Mouse (Mus musculus): ENCODE data around the gene Ccdc28b. TPM values are rescaled to one million over a fixed set of nuclear protein-coding genes. Genes with fewer than 3 reads are reported as not detected.
A peak's percentile ranks its signal among the peaks of the same experiment; 100 is the strongest.

The Ccdc28b gene
- polyA plus RNA-seq, 1 experiment, result 75.8 TPM

DNA sequence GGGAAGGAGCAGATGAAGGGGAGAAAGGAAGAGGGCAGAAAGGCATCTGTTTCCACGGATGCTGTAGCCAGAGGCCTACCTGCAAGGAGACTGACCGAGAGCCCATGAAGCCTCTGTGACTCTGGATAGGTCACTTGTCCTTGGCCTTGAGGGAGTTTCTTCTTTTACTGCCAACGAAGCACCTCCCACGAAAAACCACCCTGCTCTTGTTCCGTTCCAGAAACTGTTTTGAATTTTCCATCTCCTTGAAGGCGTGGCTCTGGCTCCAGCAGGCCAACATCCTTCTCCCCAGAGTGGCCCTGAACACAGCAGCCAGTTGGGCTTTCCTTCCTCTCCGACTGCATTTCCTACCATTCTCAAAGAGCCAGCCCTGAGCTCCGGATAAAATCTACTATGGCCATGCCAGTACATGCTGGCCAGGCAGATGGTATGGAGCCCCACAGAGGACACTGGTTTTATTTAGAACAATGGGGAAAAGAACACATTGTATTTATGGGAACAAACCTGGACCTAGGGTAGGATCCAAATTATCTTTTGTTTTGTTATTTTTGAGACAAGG is 2.4 kb downstream of the Ccdc28b start:
- peaks cover 5% of the 10 kb centered on the region; the same call in 1 of the 2 replicates for H3K4me1 ChIP-seq (ENCODE audit: control insufficient read depth, insufficient read depth, low read length)
- H3K4me3 ChIP-seq (replicated peaks; ENCODE audit: control insufficient read depth, low read depth, low read length), result no peak overlapping the region
- H3K27ac ChIP-seq (ENCODE audit: control insufficient read depth, insufficient read depth, low read depth, low read length, poor library complexity), result no peak overlapping the region
- 79% methylated on average over 8 of the region's 8 CpGs for WGBS
- TF ChIP-seq POLR2A (IDR thresholded peaks at IDR 0.05; ENCODE audit: borderline replicate concordance, control insufficient read depth, low read depth, low read length) (no peak), CTCF (IDR thresholded peaks at IDR 0.05; ENCODE audit: control insufficient read depth, insufficient read depth, low read length) (no peak)

GRCm38 (mm10) chr4:129620419-129621282 is 3.1 kb downstream of the Ccdc28b start:
- TF ChIP-seq CTCF (IDR thresholded peaks at IDR 0.05; ENCODE audit: control insufficient read depth, insufficient read depth, low read length), result no peak
- no peak for TF ChIP-seq POLR2A (IDR thresholded peaks at IDR 0.05; ENCODE audit: borderline replicate concordance, control insufficient read depth, low read depth, low read length)
- no peak overlapping the region for H3K27ac ChIP-seq (ENCODE audit: control insufficient read depth, insufficient read depth, low read depth, low read length, poor library complexity)
- H3K4me1 ChIP-seq (ENCODE audit: control insufficient read depth, insufficient read depth, low read length), result peaks cover 5% of the 10 kb centered on the region; the same call in 1 of the 2 replicates
- no peak overlapping the region for H3K4me3 ChIP-seq (replicated peaks; ENCODE audit: control insufficient read depth, low read depth, low read length)
- WGBS, result 83% methylated on average over 11 of the region's 11 CpGs

DNA sequence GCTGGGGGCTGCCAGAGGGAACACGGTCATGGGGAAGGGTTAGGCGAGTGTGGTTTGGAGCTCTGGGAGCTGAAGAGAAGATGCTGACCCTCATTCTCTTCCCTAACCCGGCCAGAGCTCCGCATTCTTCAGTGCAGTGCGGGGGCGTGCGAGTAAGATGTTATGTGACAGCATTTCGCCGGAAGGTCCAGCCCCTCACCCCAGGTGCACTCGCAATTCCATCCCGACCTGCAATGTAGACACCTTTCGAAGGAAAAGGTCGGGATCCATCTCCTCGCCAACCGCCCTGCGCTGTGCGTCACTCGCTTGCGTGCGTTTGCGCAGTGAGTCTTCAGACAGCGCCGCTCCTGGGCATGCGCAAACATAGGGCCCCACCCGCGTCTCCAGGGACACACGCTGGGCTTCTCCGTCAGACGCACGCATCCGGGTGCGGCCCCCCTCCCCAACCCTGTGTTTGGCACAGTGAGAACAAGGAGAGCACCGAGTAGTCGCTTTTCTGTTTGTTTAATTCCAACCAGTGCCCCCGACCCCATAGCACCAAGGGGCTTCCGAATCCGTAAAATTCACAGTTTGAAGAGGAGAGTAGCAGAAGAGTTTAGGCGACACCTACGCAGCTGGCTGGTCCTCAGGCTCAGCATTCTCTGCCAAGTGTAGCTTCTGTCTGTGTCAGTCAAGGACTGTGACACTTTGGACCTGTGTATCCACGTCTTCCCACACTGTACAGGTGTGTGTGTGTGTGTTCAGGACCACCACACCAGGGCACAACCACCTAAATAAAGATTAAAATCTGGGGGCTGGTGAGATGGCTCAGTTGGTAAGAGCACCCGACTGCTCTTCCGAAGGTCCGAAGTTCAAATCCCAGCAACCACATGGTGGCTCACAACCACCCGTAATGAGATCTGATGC is 4.7 kb downstream of the Ccdc28b start, which contains the start of gene Iqcc:
Gene Iqcc, minus strand, starts transcription at position 314 of the 906 bp plus-strand sequence.
- WGBS, result 3% methylated on average over 44 of the region's 44 CpGs
- Histone ChIP-seq H3K27ac (ENCODE audit: control insufficient read depth, insufficient read depth, low read depth, low read length, poor library complexity) (peak within 1 kb of the TSS; percentile 73), H3K4me1 (ENCODE audit: control insufficient read depth, insufficient read depth, low read length) (peaks cover 5% of the 10 kb centered on the region; the same call in 1 of the 2 replicates), H3K4me3 (replicated peaks; ENCODE audit: control insufficient read depth, low read depth, low read length) (peak within 1 kb of the TSS; percentile 78)
- peak; percentile 4; the same call in 1 of the 2 replicates for TF ChIP-seq CTCF (IDR thresholded peaks at IDR 0.05; ENCODE audit: control insufficient read depth, insufficient read depth, low read length)
- TF ChIP-seq POLR2A (IDR thresholded peaks at IDR 0.05; ENCODE audit: borderline replicate concordance, control insufficient read depth, low read depth, low read length), result peak; percentile 96; the same call in 1 of the 2 replicates

- WGBS, result 92% methylated on average over 5 of the region's 5 CpGs
- Histone ChIP-seq H3K4me1 (ENCODE audit: control insufficient read depth, insufficient read depth, low read length) (peaks cover 5% of the 10 kb centered on the region; the same call in 1 of the 2 replicates), H3K4me3 (replicated peaks; ENCODE audit: control insufficient read depth, low read depth, low read length) (no peak overlapping the region), H3K27ac (ENCODE audit: control insufficient read depth, insufficient read depth, low read depth, low read length, poor library complexity) (no peak overlapping the region)
- TF ChIP-seq CTCF (IDR thresholded peaks at IDR 0.05; ENCODE audit: control insufficient read depth, insufficient read depth, low read length) (no peak), POLR2A (IDR thresholded peaks at IDR 0.05; ENCODE audit: borderline replicate concordance, control insufficient read depth, low read depth, low read length) (no peak)
These were observed 5.7 kb downstream of the Ccdc28b start for GRCm38 (mm10) chr4:129618031-129618430.

DNA sequence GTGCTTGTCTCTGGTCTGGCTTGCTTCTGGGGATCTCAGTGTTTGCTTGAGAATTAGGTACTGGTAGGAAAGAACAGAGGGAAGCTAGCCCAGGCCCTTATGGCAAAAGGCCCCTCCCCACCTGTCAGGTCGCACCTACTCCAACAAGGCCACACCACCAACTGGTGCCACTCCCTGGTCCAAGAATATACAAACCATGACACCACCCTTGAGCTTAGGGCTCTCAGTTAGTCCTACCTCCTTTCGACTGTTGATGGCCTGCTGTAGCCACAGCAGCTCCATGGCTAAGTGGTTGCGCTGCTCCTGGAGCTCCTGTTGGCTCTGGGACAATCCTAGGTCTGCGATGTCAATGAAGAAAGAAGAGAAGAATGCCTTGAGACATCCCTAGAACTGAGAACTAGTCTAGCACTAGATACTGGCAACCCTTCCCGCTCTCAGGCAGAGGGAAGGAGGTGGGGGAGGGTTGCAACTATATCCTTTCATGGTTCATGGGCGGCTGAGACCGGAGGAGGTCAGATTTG is 6.6 kb downstream of the Ccdc28b start:
- Histone ChIP-seq H3K4me1 (ENCODE audit: control insufficient read depth, insufficient read depth, low read length) (peaks cover 1% of the 10 kb centered on the region; the same call in 1 of the 2 replicates), H3K27ac (ENCODE audit: control insufficient read depth, insufficient read depth, low read depth, low read length, poor library complexity) (no peak overlapping the region), H3K4me3 (replicated peaks; ENCODE audit: control insufficient read depth, low read depth, low read length) (no peak overlapping the region)
- WGBS, result 90% methylated on average over 7 of the region's 7 CpGs
- TF ChIP-seq POLR2A (IDR thresholded peaks at IDR 0.05; ENCODE audit: borderline replicate concordance, control insufficient read depth, low read depth, low read length) (no peak), CTCF (IDR thresholded peaks at IDR 0.05; ENCODE audit: control insufficient read depth, insufficient read depth, low read length) (no peak)

DNA sequence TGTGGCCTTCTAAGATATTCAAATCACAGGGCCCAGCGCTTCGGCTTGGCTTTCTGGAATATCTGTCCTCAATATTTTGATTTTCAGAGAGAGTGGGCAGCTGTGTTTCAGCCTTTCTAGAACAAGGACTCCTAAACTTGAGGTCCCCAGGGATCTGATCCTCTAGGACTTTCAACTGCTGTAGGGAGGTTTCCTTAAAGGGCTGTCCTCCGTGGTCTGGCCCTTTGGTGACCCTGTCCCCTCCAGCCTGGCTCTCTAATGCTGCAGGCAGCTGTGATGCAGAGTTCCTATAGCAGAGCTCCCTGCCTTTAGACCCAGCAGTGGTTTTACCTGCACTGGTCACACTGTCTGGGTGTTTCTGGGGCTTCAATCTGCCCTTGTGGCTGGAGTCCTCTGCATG is 7.1 kb downstream of the Ccdc28b start:
- TF ChIP-seq CTCF (IDR thresholded peaks at IDR 0.05; ENCODE audit: control insufficient read depth, insufficient read depth, low read length), result no peak
- no peak for TF ChIP-seq POLR2A (IDR thresholded peaks at IDR 0.05; ENCODE audit: borderline replicate concordance, control insufficient read depth, low read depth, low read length)
- WGBS, result 95% methylated on average over 3 of the region's 3 CpGs
- Histone ChIP-seq H3K4me1 (ENCODE audit: control insufficient read depth, insufficient read depth, low read length) (peaks cover 1% of the 10 kb centered on the region; the same call in 1 of the 2 replicates), H3K27ac (ENCODE audit: control insufficient read depth, insufficient read depth, low read depth, low read length, poor library complexity) (no peak overlapping the region), H3K4me3 (replicated peaks; ENCODE audit: control insufficient read depth, low read depth, low read length) (no peak overlapping the region)

- WGBS, result 88% methylated on average over 9 of the region's 9 CpGs
- no peak overlapping the region for H3K4me3 ChIP-seq (replicated peaks; ENCODE audit: control insufficient read depth, low read depth, low read length)
- no peak overlapping the region for H3K27ac ChIP-seq (ENCODE audit: control insufficient read depth, insufficient read depth, low read depth, low read length, poor library complexity)
- TF ChIP-seq POLR2A (IDR thresholded peaks at IDR 0.05; ENCODE audit: borderline replicate concordance, control insufficient read depth, low read depth, low read length) (no peak), CTCF (IDR thresholded peaks at IDR 0.05; ENCODE audit: control insufficient read depth, insufficient read depth, low read length) (no peak)
- peaks cover 1% of the 10 kb centered on the region; the same call in 1 of the 2 replicates for H3K4me1 ChIP-seq (ENCODE audit: control insufficient read depth, insufficient read depth, low read length)
These were observed 7.9 kb downstream of the Ccdc28b start for GRCm38 (mm10) chr4:129615801-129616290.
